Mouse (Mus musculus): ENCODE results near the gene Rgs2.

The Rgs2 gene

DNA sequence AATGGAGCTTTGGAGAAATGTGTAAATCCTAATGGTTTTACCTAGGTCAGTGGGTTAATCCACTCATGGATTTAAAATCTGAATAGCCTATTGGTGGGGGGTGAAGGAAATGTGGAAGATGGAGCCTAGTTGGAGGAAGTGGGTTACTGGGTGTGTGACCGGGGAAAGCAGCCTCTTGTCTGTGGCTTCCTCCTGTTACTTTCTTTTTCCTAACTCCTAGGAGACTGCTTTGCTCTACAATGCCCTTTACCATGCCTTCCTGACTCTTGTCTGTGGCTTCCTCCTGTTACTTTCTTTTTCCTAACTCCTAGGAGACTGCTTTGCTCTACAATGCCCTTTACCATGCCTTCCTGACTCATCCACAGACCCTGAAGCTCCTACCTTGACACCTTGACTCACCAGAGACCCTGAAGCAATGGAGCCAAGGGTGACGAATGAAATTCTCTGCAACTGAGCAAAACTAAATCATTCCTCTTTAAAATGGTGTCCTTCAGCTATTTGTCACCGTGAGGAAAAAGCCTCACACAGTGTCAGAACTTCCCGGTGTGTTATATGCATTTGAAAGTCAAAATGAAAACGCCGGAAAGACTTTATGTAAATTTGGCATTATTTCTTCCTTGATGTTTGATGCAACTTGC lies 18.9 kb downstream of the Rgs2 start:
- no peak for DNase-seq (ENCODE audit: low spot score in 2 of 2)

DNA sequence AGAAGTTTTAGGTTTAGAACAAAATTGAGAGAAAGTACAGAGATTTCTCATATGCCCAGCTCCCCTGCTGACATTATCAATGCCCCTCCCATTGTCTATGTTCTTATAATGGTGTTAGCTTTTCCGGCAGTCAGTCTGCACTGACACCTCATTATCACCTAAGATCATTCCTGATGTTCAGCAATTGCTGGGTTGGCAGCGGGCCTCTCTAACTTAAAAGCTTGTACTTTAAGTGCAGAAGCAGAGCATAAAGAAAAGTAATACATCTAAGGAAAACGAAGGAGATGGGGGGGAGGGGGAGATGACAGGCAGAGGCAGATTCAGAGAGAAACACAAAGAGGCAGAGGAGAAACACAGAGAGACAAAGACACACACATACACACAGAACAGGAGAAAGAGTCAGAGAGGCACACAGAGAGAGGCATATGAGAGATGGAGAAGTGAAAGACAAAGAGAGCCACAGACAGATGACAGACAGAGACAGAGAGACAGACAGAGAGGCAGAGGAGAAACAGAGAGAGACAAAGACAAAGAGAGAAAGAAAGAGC lies 21.1 kb downstream of the Rgs2 start:
- no peak for DNase-seq (ENCODE audit: low spot score in 2 of 2)

DNA sequence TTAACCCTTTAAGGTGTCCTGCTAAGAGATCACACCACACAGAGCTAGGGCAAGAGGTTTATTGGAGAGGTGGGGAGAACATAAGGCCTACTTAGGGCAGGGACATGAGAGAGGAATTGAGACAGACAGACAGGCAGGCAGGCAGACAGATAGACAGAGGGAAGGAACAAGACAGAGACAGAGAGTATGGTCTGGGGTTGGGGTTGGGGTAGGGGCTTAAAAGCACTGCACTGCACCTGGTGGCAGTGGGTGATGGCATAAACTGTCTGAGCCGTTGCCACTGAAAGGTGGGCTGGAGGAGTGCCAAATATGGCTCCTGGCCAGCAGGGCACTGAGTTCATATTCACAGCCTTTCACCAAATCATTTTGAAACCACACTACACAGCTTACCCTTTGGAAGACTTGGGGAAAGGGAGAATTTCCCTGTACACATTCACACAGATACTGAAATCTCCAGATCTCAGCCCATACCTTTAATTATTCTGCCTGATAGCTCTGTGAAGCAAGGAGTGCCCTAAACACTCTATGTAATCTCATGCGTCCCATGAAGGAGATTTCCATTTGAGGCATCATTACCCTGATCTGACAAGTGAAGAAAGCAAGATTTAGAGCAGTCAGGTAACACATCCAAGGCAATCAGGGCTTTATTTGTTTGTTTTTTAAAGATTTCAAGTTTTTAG lies 21.7 kb downstream of the Rgs2 start:
- DNase-seq (ENCODE audit: low spot score in 2 of 2) = no peak

DNA sequence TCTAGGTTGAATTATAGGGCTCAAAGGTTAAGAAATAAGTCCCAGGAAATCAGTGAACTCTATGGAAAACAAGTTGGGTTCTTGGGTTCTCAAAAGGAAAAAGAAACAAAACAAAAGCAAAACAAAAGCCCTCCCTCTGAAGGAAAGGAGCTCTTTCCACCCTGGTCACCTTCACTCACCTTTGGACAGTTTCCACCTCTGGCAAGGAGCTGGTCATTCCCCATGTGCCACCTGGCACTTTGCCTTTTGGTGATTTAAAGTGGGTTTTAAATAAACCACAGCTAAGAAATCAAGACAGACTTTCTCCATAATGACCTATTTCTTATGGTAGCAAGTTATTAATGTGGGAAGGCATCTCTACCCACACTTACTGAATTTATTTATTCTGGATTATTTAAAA lies 23.1 kb downstream of the Rgs2 start:
- DNase-seq (ENCODE audit: low spot score in 2 of 2) = no peak

DNA sequence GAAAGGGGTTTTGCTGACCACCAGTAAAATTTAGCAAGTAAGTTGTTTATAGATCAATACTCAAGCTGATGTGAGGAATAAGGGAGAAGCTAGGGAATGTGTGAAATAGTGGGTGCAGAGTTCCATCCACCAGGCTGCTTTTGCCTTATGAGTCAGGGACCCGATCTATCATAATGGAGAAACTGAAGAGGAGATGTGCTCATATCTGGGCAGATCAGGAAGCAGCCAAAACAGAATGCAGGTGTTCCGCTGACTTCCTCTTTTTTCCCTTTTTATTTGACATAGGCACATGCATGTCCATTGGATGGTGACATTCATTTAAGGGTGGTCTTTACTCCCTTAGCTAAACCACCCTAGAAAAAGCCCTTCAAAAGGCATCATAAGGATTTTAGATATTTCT lies 29.3 kb downstream of the Rgs2 start:
- DNase-seq (ENCODE audit: low spot score in 2 of 2) = no peak

DNA sequence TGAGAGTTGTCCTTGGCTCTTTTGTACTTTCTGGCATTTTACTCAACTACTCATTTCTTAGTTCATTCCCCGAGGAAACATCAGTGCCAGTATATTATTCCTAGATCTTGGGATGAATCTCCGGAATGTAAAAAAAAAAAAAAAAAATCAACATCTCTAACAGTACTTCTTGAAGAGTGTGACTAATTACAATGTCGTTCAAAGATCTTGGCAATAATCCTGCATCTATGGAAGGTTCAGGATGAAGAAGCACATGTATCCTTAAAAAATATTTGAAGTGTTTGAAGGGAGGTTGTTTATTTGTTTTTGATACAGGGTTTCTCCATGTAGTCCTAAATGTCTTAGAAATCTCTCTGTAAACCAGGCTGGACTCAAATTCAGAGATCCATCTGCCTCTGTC lies 41.7 kb downstream of the Rgs2 start:
- DNase-seq (ENCODE audit: low spot score in 2 of 2) = no peak

DNA sequence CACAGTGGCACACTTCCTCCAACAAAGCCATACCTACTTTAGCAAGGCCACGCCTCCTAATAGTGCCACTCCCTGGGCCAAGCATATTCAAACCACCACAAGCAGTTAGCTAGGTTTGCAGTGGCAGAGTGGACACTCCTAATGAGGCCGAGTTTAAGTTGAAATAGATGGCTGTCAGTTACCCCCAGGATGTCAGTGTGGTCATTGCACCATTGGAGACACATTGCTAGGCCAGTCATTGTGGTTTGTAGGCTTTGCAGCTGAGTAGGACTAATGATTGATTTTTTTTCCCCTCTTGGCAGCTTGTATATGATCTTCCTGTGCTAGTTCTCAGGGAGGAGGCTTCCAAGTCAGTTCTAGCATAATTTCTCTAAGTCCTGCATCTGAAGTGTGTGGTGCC lies 43.6 kb downstream of the Rgs2 start:
- DNase-seq (ENCODE audit: low spot score in 2 of 2) = no peak

DNA sequence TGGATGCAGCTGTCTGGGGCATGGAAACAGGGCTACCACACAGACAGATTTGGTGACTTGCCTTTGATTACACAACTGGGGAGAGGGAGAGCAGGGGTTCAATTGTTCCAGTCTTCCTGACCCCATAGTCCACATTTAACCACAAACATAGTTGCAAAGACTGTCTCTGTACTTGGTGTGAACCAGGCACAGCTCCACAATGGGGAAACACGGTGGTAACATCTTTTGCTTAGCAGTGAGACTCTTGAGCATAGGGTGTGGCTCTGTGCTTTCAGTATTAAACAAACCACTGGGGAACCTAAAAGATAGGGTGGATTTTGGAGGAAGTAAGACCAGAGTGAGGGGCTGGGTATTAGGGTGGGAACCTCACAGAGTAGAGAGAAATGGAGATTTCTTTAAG lies 47.9 kb downstream of the Rgs2 start:
- DNase-seq (ENCODE audit: low spot score in 2 of 2) = no peak

DNA sequence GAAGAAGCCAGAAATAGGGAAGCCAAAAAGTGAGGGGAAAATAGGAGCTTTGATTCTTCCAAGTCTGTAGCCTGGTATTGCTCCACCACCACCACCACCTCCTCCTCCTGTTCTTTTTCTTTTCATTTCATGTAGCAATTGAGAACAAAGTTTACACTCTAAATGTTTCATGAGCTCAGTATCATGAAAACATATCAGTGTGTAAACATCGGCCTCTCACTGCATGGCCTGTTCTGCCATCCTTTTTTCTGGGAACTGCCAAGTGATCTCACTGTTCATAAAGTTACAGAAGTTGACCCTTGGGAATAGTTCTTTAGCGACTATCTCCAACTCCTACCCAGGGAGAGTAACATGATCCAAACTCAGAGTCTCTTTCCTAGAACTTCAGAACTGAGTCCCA lies 51.1 kb downstream of the Rgs2 start:
- no peak for DNase-seq (ENCODE audit: low spot score in 2 of 2)

Data from frontal cortex, postnatal 14 days (tissue).